Mouse (Mus musculus) layer of hippocampus, adult 8-10 months (tissue): ENCODE data around the gene Zmynd10. TPM values are rescaled to one million over a fixed set of nuclear protein-coding genes. Genes with fewer than 3 reads are reported as not detected.

Source experiments
- DNase-seq, 2 experiments: peaks; one replicate each; pipeline ENCODE4 v3.0.0; 2022; ENCODE audit warnings: low spot score in 2 of 2
- total RNA-seq, 4 experiments: library from RNA; stranded (reverse); gene quantifications; 2 replicates each; pipeline ENCODE4 v1.2.4; 2022

The Zmynd10 gene
- total RNA-seq = 1 to 10 TPM; 4.5 to 7.8 (median 6.3) TPM

- DNase-seq = peak; percentile 87 to 88
These were observed at the start of gene Zmynd10 for GRCm38 (mm10) chr9:107547026-107547425. Gene Zmynd10 (plus strand): TSS chr9:107547298.

GRCm38 (mm10) chr9:107500708-107501286 is 46.3 kb upstream of the Zmynd10 start:
- DNase-seq = no peak

GRCm38 (mm10) chr9:107502131-107502846 is 44.8 kb upstream of the Zmynd10 start:
- DNase-seq = no peak

GRCm38 (mm10) chr9:107504662-107505537 is 42.2 kb upstream of the Zmynd10 start:
- DNase-seq = no peak

- peak in 1 of 2 experiments; percentile 63 for DNase-seq
These were observed 38.8 kb upstream of the Zmynd10 start for GRCm38 (mm10) chr9:107508266-107508665.

- no peak for DNase-seq
These were observed 36.6 kb upstream of the Zmynd10 start for GRCm38 (mm10) chr9:107510384-107511100.

- no peak for DNase-seq
These were observed 35.7 kb upstream of the Zmynd10 start for GRCm38 (mm10) chr9:107511436-107511835.

- no peak for DNase-seq
These were observed 34.8 kb upstream of the Zmynd10 start for GRCm38 (mm10) chr9:107512326-107512725.

GRCm38 (mm10) chr9:107514303-107514955 is 32.7 kb upstream of the Zmynd10 start:
- peak; percentile 55 to 85 for DNase-seq

GRCm38 (mm10) chr9:107520331-107520730 is 26.8 kb upstream of the Zmynd10 start:
- DNase-seq = no peak

- DNase-seq = no peak
These were observed 25.9 kb upstream of the Zmynd10 start for GRCm38 (mm10) chr9:107521190-107521589.

GRCm38 (mm10) chr9:107521711-107522399 is 25.2 kb upstream of the Zmynd10 start:
- DNase-seq = no peak

GRCm38 (mm10) chr9:107522400-107522711 is 24.7 kb upstream of the Zmynd10 start:
- DNase-seq = no peak

- DNase-seq = peak; percentile 57 to 58
These were observed 20.7 kb upstream of the Zmynd10 start for GRCm38 (mm10) chr9:107526198-107527026.

GRCm38 (mm10) chr9:107533791-107534407 is 13.2 kb upstream of the Zmynd10 start, which contains the start of gene Tmem115:
Gene Tmem115 (plus strand): TSS chr9:107533945.
- DNase-seq = peak; percentile 95 to 97

GRCm38 (mm10) chr9:107534408-107535202 is 12.5 kb upstream of the Zmynd10 start:
- no peak for DNase-seq

GRCm38 (mm10) chr9:107538231-107538630 is 8.9 kb upstream of the Zmynd10 start:
- DNase-seq = peak in 1 of 2 experiments; percentile 62

- no peak for DNase-seq
These were observed 8.4 kb upstream of the Zmynd10 start for GRCm38 (mm10) chr9:107538711-107539110.
